Comparison of ENCODE assay signal across 18 mouse cellular contexts in the genomic region with DNA sequence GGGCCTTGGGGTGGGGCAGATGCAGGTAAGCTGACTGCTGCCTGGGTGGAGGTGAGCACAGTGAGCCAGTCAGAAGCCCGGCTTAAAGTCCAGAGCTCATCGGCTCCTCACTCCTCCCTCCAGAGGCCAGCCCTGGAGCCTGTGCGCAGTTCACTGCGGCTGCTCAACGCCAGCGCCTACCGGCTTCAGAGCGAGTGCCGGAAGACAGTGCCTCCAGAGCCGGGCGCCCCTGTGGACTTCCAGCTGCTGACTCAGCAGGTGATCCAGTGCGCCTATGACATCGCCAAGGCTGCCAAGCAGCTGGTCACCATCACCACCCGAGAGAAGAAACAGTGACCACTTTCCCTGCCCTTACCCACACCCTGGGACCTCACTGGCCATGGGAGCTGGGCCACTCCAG. TPM values are rescaled to one million over a fixed set of nuclear protein-coding genes. Genes with fewer than 3 reads are reported as not detected.
DNase-seq lines count a peak whose midpoint lies in the region; ATAC-seq and TF ChIP-seq lines count a peak whose summit lies in the region.
"Had no signal": no experiment of that assay in that cellular context is flagged by ENCODE, and none has a peak within 500 bp of the region (broad histone marks: within the 10 kb centered on the region; RNA-seq: fewer than 3 reads in every experiment).

No protein-coding gene starts in this region.

- TF ChIP-seq CTCF in liver, postnatal 0 days (IDR thresholded peaks at IDR 0.05; ENCODE audit: low read depth): no peak

- H3K36me3 ChIP-seq in liver, postnatal 0 days (replicated peaks; ENCODE audit: insufficient read depth, low read length): peaks cover 40% of the 10 kb centered on the region
- peaks cover 47% of the 10 kb centered on the region for H3K36me3 ChIP-seq in liver, embryonic 11.5 days (ENCODE audit: control insufficient read depth, insufficient read depth, low read length)
- H3K36me3 ChIP-seq in intestine, embryonic 15.5 days: peaks cover 49% of the 10 kb centered on the region
- H3K36me3 ChIP-seq in limb, embryonic 15.5 days: peaks cover 66% of the 10 kb centered on the region

- no peak for ATAC-seq in liver, postnatal 0 days
- no peak for ATAC-seq in liver, embryonic 11.5 days (replicated peaks; ENCODE audit: low FRiP score)
- peak; percentile 81 for ATAC-seq in intestine, embryonic 15.5 days
- ATAC-seq in limb, embryonic 15.5 days (ENCODE audit: insufficient number of reproducible peaks, low FRiP score, low TSS enrichment, low read depth): no peak
- ATAC-seq: inflammation-experienced regulatory T-cells, adult 6 months; Patski had no signal

- TF ChIP-seq EP300 in liver, postnatal 0 days (IDR thresholded peaks at IDR 0.05; ENCODE audit: low read depth): no peak

- peak; percentile 18 to 31 for DNase-seq in cerebellum, postnatal 25 days
- DNase-seq in cerebellum, postnatal 4 days (ENCODE audit: low spot score in 2 of 2): no peak
- peak; percentile 15 for DNase-seq in liver, postnatal 0 days
- DNase-seq in liver, embryonic 11.5 days (ENCODE audit: low spot score): no peak
- no peak for DNase-seq in c-Kit-positive CD71-positive TER-119-positive erythroid progenitor cells, embryonic 14.5 days (ENCODE audit: low spot score)
- no peak for DNase-seq in adipocyte (ENCODE audit: low spot score)
- DNase-seq: adrenal gland, adult 2 months; embryo, embryonic 11 days; layer of hippocampus, postnatal 36 days; retina, postnatal 1 day had no signal

- no peak overlapping the region for H3K9ac ChIP-seq in liver, postnatal 0 days (replicated peaks)
- no peak overlapping the region for H3K9ac ChIP-seq in liver, embryonic 11.5 days (ENCODE audit: low read depth, low read length)
- no peak overlapping the region for H3K9ac ChIP-seq in intestine, embryonic 15.5 days
- 0 out of 2 replicates have a peak overlapping the region, but pooled peaks have one; percentile 2 for H3K9ac ChIP-seq in limb, embryonic 15.5 days
- H3K9ac ChIP-seq: limb, embryonic 13.5 days; lung, embryonic 15.5 days had no signal

- H3K27ac ChIP-seq in liver, postnatal 0 days (ENCODE audit: low read depth): no peak overlapping the region
- H3K27ac ChIP-seq in liver, embryonic 11.5 days (ENCODE audit: low read depth, low read length): no peak overlapping the region
- 0 out of 2 replicates have a peak overlapping the region, but pooled peaks have one; percentile 75 for H3K27ac ChIP-seq in intestine, embryonic 15.5 days
- peak overlapping the region; percentile 18; the same call in 1 of the 2 replicates for H3K27ac ChIP-seq in limb, embryonic 15.5 days
- H3K27ac ChIP-seq: lung, embryonic 15.5 days; midbrain, embryonic 10.5 days had no signal

- H3K4me3 ChIP-seq in liver, postnatal 0 days (ENCODE audit: low read depth, low read length): no peak overlapping the region
- H3K4me3 ChIP-seq in liver, embryonic 11.5 days (ENCODE audit: low read depth, low read length): no peak overlapping the region
- H3K4me3 ChIP-seq in intestine, embryonic 15.5 days (replicated peaks): no peak overlapping the region
- no peak overlapping the region for H3K4me3 ChIP-seq in limb, embryonic 15.5 days
- H3K4me3 ChIP-seq: erythroblast, embryonic 14.5 days; limb, embryonic 13.5 days; lung, embryonic 15.5 days had no signal

- H3K9me3 ChIP-seq in liver, postnatal 0 days (ENCODE audit: low read length): no peaks in the 10 kb centered on the region
- no peaks in the 10 kb centered on the region for H3K9me3 ChIP-seq in liver, embryonic 11.5 days (ENCODE audit: control insufficient read depth, low read length)
- no peaks in the 10 kb centered on the region for H3K9me3 ChIP-seq in intestine, embryonic 15.5 days
- H3K9me3 ChIP-seq in limb, embryonic 15.5 days: no peaks in the 10 kb centered on the region
- H3K9me3 ChIP-seq: limb, embryonic 13.5 days; lung, embryonic 15.5 days; midbrain, embryonic 10.5 days had no signal

- peaks cover 5% of the 10 kb centered on the region for H3K4me1 ChIP-seq in liver, postnatal 0 days (ENCODE audit: insufficient read depth)
- peaks cover 5% of the 10 kb centered on the region for H3K4me1 ChIP-seq in liver, embryonic 11.5 days (replicated peaks; ENCODE audit: control insufficient read depth, insufficient read depth, low read length)
- peaks cover 26% of the 10 kb centered on the region for H3K4me1 ChIP-seq in intestine, embryonic 15.5 days (replicated peaks)
- peaks cover 40% of the 10 kb centered on the region for H3K4me1 ChIP-seq in limb, embryonic 15.5 days

- H3K27me3 ChIP-seq in liver, postnatal 0 days (ENCODE audit: insufficient read depth, low read length): no peaks in the 10 kb centered on the region
- H3K27me3 ChIP-seq in liver, embryonic 11.5 days (replicated peaks; ENCODE audit: control insufficient read depth, insufficient read depth, low read length): no peaks in the 10 kb centered on the region
- no peaks in the 10 kb centered on the region for H3K27me3 ChIP-seq in intestine, embryonic 15.5 days (replicated peaks)
- H3K27me3 ChIP-seq in limb, embryonic 15.5 days: no peaks in the 10 kb centered on the region
- H3K27me3 ChIP-seq: limb, embryonic 13.5 days; lung, embryonic 15.5 days; Patski had no signal

- 77% methylated on average over 14 of the region's 14 CpGs for WGBS in liver, postnatal 0 days (ENCODE audit: insufficient replicate concordance)
- 88% methylated on average over 14 of the region's 14 CpGs for WGBS in liver, embryonic 11.5 days
- WGBS in intestine, embryonic 15.5 days: 78% methylated on average over 14 of the region's 14 CpGs
- WGBS in limb, embryonic 15.5 days: 77% methylated on average over 14 of the region's 14 CpGs

- no peak overlapping the region for H3K4me2 ChIP-seq in liver, postnatal 0 days (ENCODE audit: low read depth, low read length)
- no peak overlapping the region for H3K4me2 ChIP-seq in liver, embryonic 11.5 days
- 0 out of 2 replicates have a peak overlapping the region, but pooled peaks have one; percentile 17 for H3K4me2 ChIP-seq in intestine, embryonic 15.5 days (replicated peaks)
- H3K4me2 ChIP-seq in limb, embryonic 15.5 days: no peak overlapping the region
- H3K4me2 ChIP-seq: limb, embryonic 13.5 days; lung, embryonic 15.5 days had no signal

RNA-seq across cellular contexts. Expression of gene Abhd15, which starts 8.6 kb away (rescaled TPM):
- 16.2 and 18.5 TPM in 2 replicates for polyA plus RNA-seq in liver, postnatal 0 days (2015; fragmentation: Nextera tagmentation; extraction: Ambion mirVana)
- polyA plus RNA-seq in liver, embryonic 11.5 days (2014; fragmentation: Nextera tagmentation; extraction: Ambion mirVana): 3.9 and 4.2 TPM in 2 replicates
- polyA plus RNA-seq in intestine, embryonic 15.5 days (2015; fragmentation: Nextera tagmentation; extraction: Ambion mirVana): 3.5 and 3.6 TPM in 2 replicates
- polyA plus RNA-seq in limb, embryonic 15.5 days (2015; fragmentation: Nextera tagmentation; extraction: Ambion mirVana): 2.7 and 3.0 TPM in 2 replicates

RNA-seq across cellular contexts. Expression of gene Trp53i13, which starts 9.5 kb away (rescaled TPM):
- polyA plus RNA-seq in liver, postnatal 0 days (2015; fragmentation: Nextera tagmentation; extraction: Ambion mirVana): 4.8 and 5.4 TPM in 2 replicates
- polyA plus RNA-seq in liver, embryonic 11.5 days (2014; fragmentation: Nextera tagmentation; extraction: Ambion mirVana): 16.2 and 17.9 TPM in 2 replicates
- 28.5 and 29.1 TPM in 2 replicates for polyA plus RNA-seq in intestine, embryonic 15.5 days (2015; fragmentation: Nextera tagmentation; extraction: Ambion mirVana)
- polyA plus RNA-seq in limb, embryonic 15.5 days (2015; fragmentation: Nextera tagmentation; extraction: Ambion mirVana): 62.5 and 69.8 TPM in 2 replicates

RNA-seq across cellular contexts. Expression of gene Gm10392, which starts 12.7 kb away (rescaled TPM):
- polyA plus RNA-seq in liver, postnatal 0 days (2015; fragmentation: Nextera tagmentation; extraction: Ambion mirVana): 0.18 and 0.28 TPM in 2 replicates
- not detected in 2 replicates for polyA plus RNA-seq in liver, embryonic 11.5 days (2014; fragmentation: Nextera tagmentation; extraction: Ambion mirVana)
- polyA plus RNA-seq in intestine, embryonic 15.5 days (2015; fragmentation: Nextera tagmentation; extraction: Ambion mirVana): not detected in 2 replicates
- 0.12 TPM in 1 of 2 replicates, not detected in the other for polyA plus RNA-seq in limb, embryonic 15.5 days (2015; fragmentation: Nextera tagmentation; extraction: Ambion mirVana)
- polyA plus RNA-seq: adrenal gland, adult 2 months; erythroblast, embryonic 14.5 days; limb, embryonic 13.5 days; Patski had no signal

RNA-seq across cellular contexts. Expression of gene Git1, which starts 12.9 kb away (rescaled TPM):
- 2.1 and 2.5 TPM in 2 replicates for polyA plus RNA-seq in liver, postnatal 0 days (2015; fragmentation: Nextera tagmentation; extraction: Ambion mirVana)
- polyA plus RNA-seq in liver, embryonic 11.5 days (2014; fragmentation: Nextera tagmentation; extraction: Ambion mirVana): 10.1 and 14.1 TPM in 2 replicates
- polyA plus RNA-seq in intestine, embryonic 15.5 days (2015; fragmentation: Nextera tagmentation; extraction: Ambion mirVana): 10.7 and 11.8 TPM in 2 replicates
- polyA plus RNA-seq in limb, embryonic 15.5 days (2015; fragmentation: Nextera tagmentation; extraction: Ambion mirVana): 9.1 and 10.8 TPM in 2 replicates

RNA-seq across cellular contexts. Expression of gene Ankrd13b, which starts 16.8 kb away (rescaled TPM):
- 0.53 and 0.72 TPM in 2 replicates for polyA plus RNA-seq in liver, postnatal 0 days (2015; fragmentation: Nextera tagmentation; extraction: Ambion mirVana)
- polyA plus RNA-seq in liver, embryonic 11.5 days (2014; fragmentation: Nextera tagmentation; extraction: Ambion mirVana): 4.4 and 5.6 TPM in 2 replicates
- 4.9 and 5.1 TPM in 2 replicates for polyA plus RNA-seq in intestine, embryonic 15.5 days (2015; fragmentation: Nextera tagmentation; extraction: Ambion mirVana)
- polyA plus RNA-seq in limb, embryonic 15.5 days (2015; fragmentation: Nextera tagmentation; extraction: Ambion mirVana): 5.0 and 7.2 TPM in 2 replicates

Comparison
In these comparisons a context has a peak if more than half of its experiments do, and no peak if none do; other contexts are left out.
1. DNase-seq: peak in cerebellum, postnatal 25 days (2 of 2) and liver, postnatal 0 days (single experiment); none in cerebellum, postnatal 4 days (0 of 2), liver, embryonic 11.5 days (single experiment), c-Kit-positive CD71-positive TER-119-positive erythroid progenitor cells, embryonic 14.5 days (single experiment) and adipocyte (single experiment).
2. H3K27ac ChIP-seq: peak in intestine, embryonic 15.5 days (single experiment) and limb, embryonic 15.5 days (single experiment); none in liver, postnatal 0 days (single experiment) and liver, embryonic 11.5 days (single experiment).